Mouse (Mus musculus): ENCODE measurements around the gene Gm16485. TPM values are rescaled to one million over a fixed set of nuclear protein-coding genes. Genes with fewer than 3 reads are reported as not detected.

The Gm16485 gene
- polyA plus RNA-seq, 1 experiment from 2014 or later: 0.16 TPM

DNA sequence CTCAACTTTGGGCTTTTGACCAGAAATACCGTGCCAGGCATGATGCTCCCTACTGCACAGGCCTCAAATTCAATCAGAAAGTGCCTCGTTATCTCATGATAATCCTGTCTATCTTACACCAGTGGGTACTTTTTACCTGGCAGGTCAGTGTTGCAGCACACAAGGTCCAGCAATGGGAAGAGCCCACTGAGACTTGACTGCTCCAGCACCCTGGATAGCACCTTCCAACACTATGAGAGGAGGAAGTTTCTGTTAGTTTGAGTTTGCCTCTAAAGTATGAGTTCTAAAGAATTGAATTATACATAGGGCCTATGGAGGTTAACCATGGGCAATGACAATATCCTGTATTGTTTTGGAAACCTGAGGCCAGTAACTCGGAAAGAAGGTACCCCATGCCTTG, 10.7 kb downstream of the Gm16485 start:
- ATAC-seq (ENCODE audit: insufficient read depth) (no peak), DNase-seq (peak; percentile 39)
- WGBS: 69% methylated on average over 3 of the region's 3 CpGs

DNA sequence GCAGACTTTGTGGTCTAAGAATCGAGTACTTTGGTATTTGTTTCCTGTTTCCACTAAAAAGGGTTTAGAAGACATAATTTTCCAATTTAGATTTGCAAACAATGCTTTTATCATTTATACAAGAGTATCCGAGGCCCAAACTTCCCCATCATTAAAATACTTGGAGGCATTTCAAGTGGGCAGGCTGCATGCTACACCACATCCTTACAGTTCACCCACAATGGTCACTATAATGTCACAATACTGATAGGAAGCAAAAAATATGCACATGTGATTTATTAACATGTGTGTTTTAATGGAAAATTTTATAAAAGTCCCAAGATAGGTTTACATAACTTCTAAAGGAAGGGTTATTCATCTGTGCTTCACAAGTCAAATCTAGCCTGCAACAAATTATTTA, 24.9 kb downstream of the Gm16485 start:
- Histone ChIP-seq H3K9ac (no peak overlapping the region), H3K4me1 (ENCODE audit: insufficient read depth) (no peaks in the 10 kb centered on the region), H3K36me3 (ENCODE audit: insufficient read depth) (0 out of 2 replicates have a peak, but pooled peaks cover 4% of the 10 kb centered on the region), H3K9me3 (ENCODE audit: low read depth, low read length) (no peaks in the 10 kb centered on the region; the same call in 1 of the 2 replicates), H3K27ac (ENCODE audit: low read depth) (no peak overlapping the region), H3K4me2 (no peak overlapping the region), H3K4me3 (ENCODE audit: low read depth, low read length) (no peak overlapping the region), H3K27me3 (ENCODE audit: insufficient read depth, low read length) (no peaks in the 10 kb centered on the region)
- ATAC-seq (ENCODE audit: insufficient read depth) (no peak), DNase-seq (no peak)
- WGBS: 73% methylated on average over 2 of the region's 2 CpGs
- TF ChIP-seq CTCF (IDR thresholded peaks at IDR 0.05; ENCODE audit: low read depth): no peak

More for the DNA sequence above, 10.7 kb downstream of the Gm16485 start:
- Histone ChIP-seq H3K9ac (no peak overlapping the region), H3K36me3 (ENCODE audit: insufficient read depth) (no peaks in the 10 kb centered on the region), H3K4me2 (no peak overlapping the region), H3K27ac (ENCODE audit: low read depth) (no peak overlapping the region), H3K27me3 (ENCODE audit: insufficient read depth, low read length) (no peaks in the 10 kb centered on the region), H3K9me3 (ENCODE audit: low read depth, low read length) (no peaks in the 10 kb centered on the region), H3K4me3 (ENCODE audit: low read depth, low read length) (no peak overlapping the region), H3K4me1 (ENCODE audit: insufficient read depth) (no peaks in the 10 kb centered on the region)
- no peak for TF ChIP-seq CTCF (IDR thresholded peaks at IDR 0.05; ENCODE audit: low read depth)

- H3K9ac ChIP-seq: no peak overlapping the region
- H3K9me3 ChIP-seq (ENCODE audit: low read depth, low read length): no peaks in the 10 kb centered on the region; the same call in 1 of the 2 replicates
- DNase-seq (peak; percentile 62), ATAC-seq (ENCODE audit: insufficient read depth) (no peak)
- H3K4me1 ChIP-seq (ENCODE audit: insufficient read depth): no peaks in the 10 kb centered on the region
- H3K27me3 ChIP-seq (ENCODE audit: insufficient read depth, low read length): no peaks in the 10 kb centered on the region
- peak; percentile 30 for TF ChIP-seq CTCF (IDR thresholded peaks at IDR 0.05; ENCODE audit: low read depth)
- H3K4me2 ChIP-seq: no peak overlapping the region
- H3K36me3 ChIP-seq (ENCODE audit: insufficient read depth): peaks cover 18% of the 10 kb centered on the region; the same call in 1 of the 2 replicates
- H3K27ac ChIP-seq (ENCODE audit: low read depth): no peak overlapping the region
- H3K4me3 ChIP-seq (ENCODE audit: low read depth, low read length): no peak overlapping the region
These were observed 29.6 kb downstream of the Gm16485 start for GRCm38 (mm10) chr9:9001170-9001569.

- Histone ChIP-seq H3K4me2 (no peak overlapping the region), H3K9me3 (ENCODE audit: low read depth, low read length) (no peaks in the 10 kb centered on the region), H3K4me1 (ENCODE audit: insufficient read depth) (no peaks in the 10 kb centered on the region), H3K27me3 (ENCODE audit: insufficient read depth, low read length) (no peaks in the 10 kb centered on the region), H3K36me3 (ENCODE audit: insufficient read depth) (peaks cover 27% of the 10 kb centered on the region), H3K27ac (ENCODE audit: low read depth) (no peak overlapping the region), H3K9ac (no peak overlapping the region), H3K4me3 (ENCODE audit: low read depth, low read length) (no peak overlapping the region)
- 93% methylated on average over 2 of the region's 2 CpGs for WGBS
- TF ChIP-seq CTCF (IDR thresholded peaks at IDR 0.05; ENCODE audit: low read depth): no peak
- DNase-seq: no peak
- no peak for ATAC-seq (ENCODE audit: insufficient read depth)
These were observed 43.5 kb downstream of the Gm16485 start for GRCm38 (mm10) chr9:9015108-9015507.

Other genes with a start within 250 kb of the Gm16485 start
- 0.31 and 0.47 TPM in 2 replicates for gene Pgr, start 72.0 kb upstream of the Gm16485 start, polyA plus RNA-seq (2014; fragmentation: Nextera tagmentation; extraction: Ambion mirVana)